Mouse (Mus musculus) G1E (cell line): ENCODE data around the gene Gli1. TPM values are rescaled to one million over a fixed set of nuclear protein-coding genes. Genes with fewer than 3 reads are reported as not detected.
"Not testable (repeated sequence)": the region's sequence is repeated elsewhere in the genome, so short reads cannot be mapped to it uniquely, and the experiment has no call there.

Experiments used
- ATAC-seq: 2 replicates; pipeline ENCODE4 v1.8.0; 2016; ENCODE audit warnings: mild to moderate bottlenecking; ENCODE audit not compliant: insufficient number of reproducible peaks, poor library complexity, low FRiP score, severe bottlenecking; ENCODE audit errors: extremely low read depth
- DNase-seq: peaks from one replicate; pipeline ENCODE4 v3.0.0; 2012; ENCODE audit warnings: low spot score
- H3K27me3 ChIP-seq: 2 replicates; pipeline ENCODE4 v1.6.1; 2012; ENCODE audit warnings: mild to moderate bottlenecking, low read length, inconsistent platforms; ENCODE audit not compliant: insufficient read depth
- H3K36me3 ChIP-seq: replicated peaks from 2 replicates; pipeline ENCODE3; 2012; ENCODE audit warnings: mild to moderate bottlenecking, inconsistent platforms
- H3K4me1 ChIP-seq: 2 replicates; pipeline ENCODE4 v1.6.1; 2012; ENCODE audit warnings: low read depth, low read length, inconsistent platforms, mixed read lengths; ENCODE audit not compliant: insufficient read depth
- H3K4me3 ChIP-seq: 2 replicates; pipeline ENCODE4 v1.5.1; 2012; ENCODE audit warnings: low read depth, mild to moderate bottlenecking, inconsistent platforms, low read length, moderate library complexity, mixed read lengths
- H3K9me3 ChIP-seq: replicated peaks from 2 replicates; pipeline ENCODE4 v1.6.1; 2012; ENCODE audit warnings: inconsistent platforms
- CTCF ChIP-seq: IDR thresholded peaks from 2 replicates; pipeline ENCODE4 v1.5.1; 2012; ENCODE audit warnings: low read depth, low read length, inconsistent platforms, mixed read lengths
- GATA1 ChIP-seq: IDR thresholded peaks from 2 replicates; pipeline ENCODE4 v1.6.1; 2012; ENCODE audit warnings: borderline replicate concordance, low read length, inconsistent platforms, mixed read lengths
- GATA2 ChIP-seq: IDR thresholded peaks from 2 replicates; pipeline ENCODE4 v1.6.1; 2012; ENCODE audit warnings: low read depth, low read length, inconsistent platforms, borderline replicate concordance
- POLR2AphosphoS5 ChIP-seq: IDR thresholded peaks from 2 replicates; pipeline ENCODE4 v1.6.1; 2012; ENCODE audit warnings: low read depth, low read length, inconsistent platforms; ENCODE audit not compliant: insufficient replicate concordance
- TAL1 ChIP-seq: conservative IDR thresholded peaks from 2 replicates; pipeline ENCODE4 v1.6.1; 2012; ENCODE audit warnings: low read depth, low read length, inconsistent platforms, mixed read lengths
- polyA plus RNA-seq: library from polyadenylated mRNA; stranded (reverse); fragments of >175 nt; gene quantifications from 2 replicates; pipeline ENCODE4 v1.2.3, GENCODE M21; 2012
- total RNA-seq, 2 experiments: library from RNA; stranded (forward) in 1 of 2; stranded (reverse) in 1 of 2; fragments of 200-1000 nt in 1 of 2; fragments of >200 nt in 1 of 2; fragmentation: Nextera tagmentation in 1 of 2; gene quantifications; 2 replicates each; pipeline ENCODE4 v1.2.3; 2014 to 2017

The Gli1 gene
- total and polyA plus RNA-seq, 3 experiments = 0.11 to 0.23 (median 0.18) TPM

- H3K9me3 ChIP-seq = peaks cover 4% of the 10 kb centered on the region; the same call in 1 of the 2 replicates
- H3K4me3 ChIP-seq = peak overlapping the region; percentile 91
- TF ChIP-seq POLR2AphosphoS5 (no peak), TAL1 (no peak), CTCF (no peak), GATA2 (no peak), GATA1 (no peak)
- peak; percentile 78 for DNase-seq
- H3K4me1 ChIP-seq = peaks cover 49% of the 10 kb centered on the region
- peak; percentile 47 for ATAC-seq
- H3K27me3 ChIP-seq = no peaks in the 10 kb centered on the region
- peaks cover 53% of the 10 kb centered on the region for H3K36me3 ChIP-seq
These were observed 31.0 kb downstream of the Gli1 start for GRCm38 (mm10) chr10:127310523-127311475.

GRCm38 (mm10) chr10:127309167-127309566 lies 32.6 kb downstream of the Gli1 start:
- H3K9me3 ChIP-seq, ATAC-seq: not testable (repeated sequence)
- H3K36me3 ChIP-seq = peaks cover 69% of the 10 kb centered on the region

GRCm38 (mm10) chr10:127303136-127303535 lies 38.6 kb downstream of the Gli1 start:
- no peak overlapping the region for H3K4me3 ChIP-seq
- ATAC-seq = no peak
- no peaks in the 10 kb centered on the region for H3K9me3 ChIP-seq
- peaks cover 35% of the 10 kb centered on the region for H3K4me1 ChIP-seq
- H3K36me3 ChIP-seq = peaks cover 99% of the 10 kb centered on the region
- TF ChIP-seq GATA1 (no peak), TAL1 (no peak), POLR2AphosphoS5 (no peak)
- no peaks in the 10 kb centered on the region for H3K27me3 ChIP-seq
- DNase-seq = no peak

More at GRCm38 (mm10) chr10:127309167-127309566, 32.6 kb downstream of the Gli1 start:
- not testable (repeated sequence) for H3K27me3 ChIP-seq, H3K4me3 ChIP-seq, DNase-seq
- H3K4me1 ChIP-seq = peaks cover 55% of the 10 kb centered on the region

GRCm38 (mm10) chr10:127300361-127300760 lies 41.4 kb downstream of the Gli1 start:
- Histone ChIP-seq H3K9me3 (no peaks in the 10 kb centered on the region), H3K4me1 (peaks cover 53% of the 10 kb centered on the region), H3K4me3 (no peak overlapping the region), H3K36me3 (peaks cover 99% of the 10 kb centered on the region), H3K27me3 (no peaks in the 10 kb centered on the region)
- DNase-seq = no peak
- no peak for TF ChIP-seq CTCF
- no peak for TF ChIP-seq POLR2AphosphoS5
- no peak for TF ChIP-seq TAL1
- no peak for TF ChIP-seq GATA1
- TF ChIP-seq GATA2 = no peak
- ATAC-seq = no peak

- peak; percentile 82 for TF ChIP-seq POLR2AphosphoS5
- TF ChIP-seq GATA1 = no peak
- no peak overlapping the region for H3K4me3 ChIP-seq
- ATAC-seq = no peak
- peaks cover 64% of the 10 kb centered on the region for H3K4me1 ChIP-seq
- H3K36me3 ChIP-seq = peaks cover 95% of the 10 kb centered on the region
- H3K9me3 ChIP-seq = no peaks in the 10 kb centered on the region
- H3K27me3 ChIP-seq = no peaks in the 10 kb centered on the region
- DNase-seq = no peak
These were observed 44.5 kb downstream of the Gli1 start for GRCm38 (mm10) chr10:127297015-127297871.

- H3K27me3 ChIP-seq = no peaks in the 10 kb centered on the region
- peaks cover 69% of the 10 kb centered on the region for H3K4me1 ChIP-seq
- TF ChIP-seq POLR2AphosphoS5 (peak; percentile 12; the same call in 1 of the 2 replicates), TAL1 (no peak)
- DNase-seq (no peak), ATAC-seq (no peak)
- no peaks in the 10 kb centered on the region for H3K9me3 ChIP-seq
- H3K4me3 ChIP-seq = peak overlapping the region; percentile 43; the same call in 1 of the 2 replicates
- peaks cover 93% of the 10 kb centered on the region for H3K36me3 ChIP-seq
These were observed 45.6 kb downstream of the Gli1 start for GRCm38 (mm10) chr10:127295986-127296794.
